Mouse (Mus musculus) forebrain, postnatal 0 days (tissue): ENCODE results near the gene Desi1. TPM values are rescaled to one million over a fixed set of nuclear protein-coding genes. Genes with fewer than 3 reads are reported as not detected.

Experiments used
- ATAC-seq: fragments of 200-750 bp; cut with Nextera tagmentation; 2 replicates; pipeline ENCODE4 v1.8.0; 2017; ENCODE audit warnings: mild to moderate bottlenecking, moderate library complexity
- DNase-seq: peaks from one replicate; pipeline ENCODE4 v3.0.0-alpha.2; 2015
- H3K27ac ChIP-seq: fragments of 300-500 bp; sonication (generic); 2 replicates; pipeline ENCODE4 v1.5.1; 2014; ENCODE audit warnings: low read depth, mild to moderate bottlenecking, antibody characterized with exemption, low read length, moderate library complexity, mixed read lengths
- H3K27me3 ChIP-seq: fragments of 300-500 bp; sonication (generic); 2 replicates; pipeline ENCODE4 v1.6.1; 2014; ENCODE audit warnings: mild to moderate bottlenecking, low read length, mixed read lengths; ENCODE audit not compliant: insufficient read depth
- H3K36me3 ChIP-seq: fragments of 300-500 bp; sonication (generic); 2 replicates; pipeline ENCODE4 v1.6.1; 2014; ENCODE audit warnings: mild to moderate bottlenecking, moderate library complexity; ENCODE audit not compliant: insufficient read depth
- H3K4me1 ChIP-seq: fragments of 300-500 bp; sonication (generic); 2 replicates; pipeline ENCODE4 v1.6.1; 2014; ENCODE audit warnings: antibody characterized with exemption; ENCODE audit not compliant: insufficient read depth
- H3K4me2 ChIP-seq: fragments of 300-500 bp; sonication (generic); 2 replicates; pipeline ENCODE4 v1.6.1; 2014; ENCODE audit warnings: low read depth, mild to moderate bottlenecking, moderate library complexity
- H3K4me3 ChIP-seq: fragments of 300-500 bp; sonication (generic); 2 replicates; pipeline ENCODE4 v1.5.1; 2014; ENCODE audit warnings: low read depth, low read length, mixed read lengths
- H3K9ac ChIP-seq: fragments of 300-500 bp; sonication (generic); 2 replicates; pipeline ENCODE4 v1.6.1; 2014; ENCODE audit warnings: mild to moderate bottlenecking
- H3K9me3 ChIP-seq: fragments of 300-500 bp; sonication (generic); 2 replicates; pipeline ENCODE4 v1.6.1; 2016; ENCODE audit warnings: low read length
- CTCF ChIP-seq: sonication (generic); IDR thresholded peaks from 2 replicates; pipeline ENCODE4 v1.5.1; 2016; ENCODE audit warnings: antibody characterized with exemption, control low read depth, low read depth
- WGBS: fragments of 180-500 bp; shearing (Covaris S2); extraction: QIAGEN DNeasy Blood & Tissue Kit; methylation state at CpG from one replicate; pipeline ENCODE4 v1.1.7; 2014; 5-methylcytosine and 5-hydroxymethylcytosine counted together
- polyA plus RNA-seq: library from polyadenylated mRNA; unstranded; fragments of >200 nt; fragmentation: Nextera tagmentation; extraction: Ambion mirVana; gene quantifications from 2 replicates; pipeline ENCODE4 v1.2.1, GENCODE M21; 2015
- total RNA-seq: library from RNA; depleted of rRNA; stranded (reverse); fragments of >200 nt; gene quantifications from 2 replicates; pipeline ENCODE4 v1.2.3, GENCODE M21; 2014

Gene Desi1
- total and polyA plus RNA-seq, 2 experiments from 2014 or later, result 21.2 to 40.1 TPM

- no peak for TF ChIP-seq CTCF
- no peak overlapping the region for H3K4me2 ChIP-seq
- DNase-seq, result no peak
- no peak overlapping the region for H3K27ac ChIP-seq
- no peaks in the 10 kb centered on the region for H3K4me1 ChIP-seq
- H3K27me3 ChIP-seq, result no peaks in the 10 kb centered on the region
- 64% methylated on average over 2 of the region's 2 CpGs for WGBS
- H3K36me3 ChIP-seq, result no peaks in the 10 kb centered on the region
- no peak overlapping the region for H3K4me3 ChIP-seq
- no peaks in the 10 kb centered on the region for H3K9me3 ChIP-seq
- ATAC-seq, result no peak
- H3K9ac ChIP-seq, result no peak overlapping the region
Measured at GRCm38 (mm10) chr15:81968447-81968846, 65.2 kb downstream of the Desi1 start.

- Histone ChIP-seq H3K27me3 (no peaks in the 10 kb centered on the region), H3K4me1 (no peaks in the 10 kb centered on the region), H3K9ac (no peak overlapping the region), H3K27ac (no peak overlapping the region), H3K36me3 (no peaks in the 10 kb centered on the region), H3K4me3 (no peak overlapping the region), H3K4me2 (no peak overlapping the region), H3K9me3 (no peaks in the 10 kb centered on the region)
- WGBS, result 90% methylated on average over 5 of the region's 5 CpGs
- no peak for TF ChIP-seq CTCF
- ATAC-seq (no peak), DNase-seq (no peak)
Measured at GRCm38 (mm10) chr15:81967821-81968220, 65.8 kb downstream of the Desi1 start.

GRCm38 (mm10) chr15:81966062-81966829 is 67.4 kb downstream of the Desi1 start:
- Histone ChIP-seq H3K27me3 (no peaks in the 10 kb centered on the region), H3K4me2 (no peak overlapping the region), H3K9me3 (no peaks in the 10 kb centered on the region), H3K4me1 (0 out of 2 replicates have a peak, but pooled peaks cover 1% of the 10 kb centered on the region), H3K36me3 (no peaks in the 10 kb centered on the region), H3K4me3 (no peak overlapping the region), H3K27ac (no peak overlapping the region), H3K9ac (no peak overlapping the region)
- DNase-seq, result no peak
- WGBS, result 80% methylated on average over 13 of the region's 14 CpGs
- no peak for ATAC-seq
- no peak for TF ChIP-seq CTCF

DNA sequence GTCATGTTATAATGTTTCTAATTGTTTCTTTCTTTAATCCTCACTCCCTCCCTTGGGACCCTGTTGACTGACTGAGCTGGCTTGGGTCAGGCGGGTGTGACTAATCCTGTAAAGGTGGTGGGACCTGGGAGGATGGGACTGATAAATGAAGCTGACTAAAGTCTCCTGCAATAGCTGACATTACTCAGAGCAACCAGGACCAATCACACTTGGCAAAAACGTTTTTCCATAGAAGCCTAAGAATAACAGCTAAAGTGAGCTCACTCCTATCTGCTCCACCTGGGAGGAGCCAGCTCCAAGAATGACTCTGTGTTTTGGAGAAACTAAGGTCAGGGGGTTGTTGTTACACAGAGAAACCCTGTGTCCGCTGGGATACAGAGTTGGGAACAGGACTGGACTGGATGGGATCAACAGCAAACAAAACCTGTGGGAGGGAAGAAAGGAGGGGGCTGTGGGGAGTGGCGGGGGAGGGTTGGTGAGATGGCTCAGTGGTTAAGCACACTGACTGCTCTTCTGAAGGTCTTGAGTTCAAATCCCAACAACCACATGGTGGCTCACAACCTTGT is 68.6 kb downstream of the Desi1 start:
- H3K4me2 ChIP-seq, result no peak overlapping the region
- no peak for DNase-seq
- no peaks in the 10 kb centered on the region for H3K36me3 ChIP-seq

DNA sequence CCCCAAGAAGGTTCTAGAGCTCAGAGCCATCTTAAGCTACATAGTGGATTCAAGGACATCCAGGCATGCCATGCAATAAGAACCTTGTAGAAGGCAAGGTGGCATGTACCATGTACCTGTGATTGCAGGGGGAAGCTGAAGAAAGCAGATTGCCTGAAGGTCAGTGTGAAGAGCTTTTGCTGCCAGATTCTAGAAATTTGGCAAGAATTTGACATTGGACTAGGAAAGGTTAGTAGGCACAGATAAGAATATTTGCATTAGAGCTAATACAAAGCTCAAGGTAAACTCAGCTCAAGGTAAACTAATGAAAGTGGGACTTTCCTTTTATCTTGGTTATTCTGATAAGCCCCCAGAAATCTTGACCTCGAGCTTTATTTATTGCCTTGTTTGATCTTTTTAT is 69.4 kb downstream of the Desi1 start:
- no peak for ATAC-seq

More for the DNA sequence above, 68.6 kb downstream of the Desi1 start:
- ATAC-seq, result no peak
- Histone ChIP-seq H3K4me1 (0 out of 2 replicates have a peak, but pooled peaks cover 4% of the 10 kb centered on the region), H3K4me3 (no peak overlapping the region), H3K27me3 (no peaks in the 10 kb centered on the region), H3K27ac (no peak overlapping the region), H3K9ac (no peak overlapping the region), H3K9me3 (no peaks in the 10 kb centered on the region)
- no peak for TF ChIP-seq CTCF
- 49% methylated on average over 4 of the region's 4 CpGs for WGBS

DNA sequence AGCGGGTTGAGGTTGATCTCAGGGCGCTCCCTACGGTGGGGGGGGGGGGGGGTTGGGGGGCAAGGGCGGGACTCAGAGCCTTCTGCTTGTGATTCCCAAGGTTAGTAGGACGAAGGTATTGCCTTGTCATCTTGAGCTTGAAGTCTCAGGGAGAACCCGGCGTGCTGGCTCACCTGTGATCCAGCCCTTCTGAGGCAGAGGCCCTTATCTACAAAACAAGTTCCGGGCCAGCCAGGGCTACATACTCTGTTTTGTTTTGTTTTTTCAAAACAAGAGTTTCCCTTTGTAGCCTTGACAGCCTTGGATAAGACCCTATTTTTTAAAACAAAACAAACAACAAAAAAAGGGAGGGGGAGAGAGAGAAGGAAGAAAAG is 72.6 kb downstream of the Desi1 start:
- no peaks in the 10 kb centered on the region; the same call in 1 of the 2 replicates for H3K36me3 ChIP-seq
- 5% methylated on average over 6 of the region's 8 CpGs for WGBS
- peak overlapping the region; percentile 53 for H3K4me3 ChIP-seq
- no peaks in the 10 kb centered on the region for H3K9me3 ChIP-seq
- H3K9ac ChIP-seq, result peak overlapping the region; percentile 73
- no peaks in the 10 kb centered on the region for H3K27me3 ChIP-seq
- DNase-seq (no peak), ATAC-seq (peak; percentile 5)
- H3K4me1 ChIP-seq, result 0 out of 2 replicates have a peak, but pooled peaks cover 6% of the 10 kb centered on the region
- peak overlapping the region; percentile 89 for H3K27ac ChIP-seq
- no peak for TF ChIP-seq CTCF
- H3K4me2 ChIP-seq, result peak overlapping the region; percentile 78

More for the DNA sequence above, 69.4 kb downstream of the Desi1 start:
- WGBS, result 67% methylated on average over 1 of the region's 1 CpGs
- Histone ChIP-seq H3K9me3 (no peaks in the 10 kb centered on the region), H3K27ac (no peak overlapping the region), H3K36me3 (no peaks in the 10 kb centered on the region), H3K4me2 (no peak overlapping the region), H3K9ac (no peak overlapping the region), H3K27me3 (no peaks in the 10 kb centered on the region), H3K4me3 (no peak overlapping the region), H3K4me1 (0 out of 2 replicates have a peak, but pooled peaks cover 4% of the 10 kb centered on the region)
- no peak for DNase-seq
- no peak for TF ChIP-seq CTCF
